Mouse (Mus musculus) CH12.LX (cell line): ENCODE results near the gene Gm49396. TPM values are rescaled to one million over a fixed set of nuclear protein-coding genes. Genes with fewer than 3 reads are reported as not detected.

Experiments
- DNase-seq: peaks from one replicate; pipeline ENCODE4 v3.0.0-alpha.2; 2013; ENCODE audit errors: extremely low read depth
- H3K27ac ChIP-seq: 2 replicates; pipeline ENCODE4 v1.5.1; 2012; ENCODE audit warnings: low read depth, mild to moderate bottlenecking, control low read depth, moderate library complexity; ENCODE audit not compliant: insufficient read depth
- H3K27me3 ChIP-seq: replicated peaks from 2 replicates; pipeline ENCODE3; 2012; ENCODE audit warnings: inconsistent platforms
- H3K36me3 ChIP-seq, 2 experiments: replicated peaks in 1 of 2; 2 replicates each; pipeline versions ENCODE3 to v1.6.1; 2012; ENCODE audit warnings: inconsistent platforms in 1 of 2, low read length in 1 of 2, mild to moderate bottlenecking in 1 of 2, mixed read lengths in 1 of 2, moderate library complexity in 1 of 2; ENCODE audit not compliant: control insufficient read depth in 1 of 2, insufficient read depth in 1 of 2
- H3K4me1 ChIP-seq, 2 experiments: 2 replicates each; pipeline ENCODE4 v1.6.1; 2012; ENCODE audit warnings: inconsistent platforms in 1 of 2, moderate library complexity in 1 of 2; ENCODE audit not compliant: insufficient read depth in 2 of 2, control insufficient read depth in 1 of 2
- H3K4me2 ChIP-seq: 2 replicates; pipeline ENCODE4 v1.6.1; 2012; ENCODE audit warnings: low read depth, mild to moderate bottlenecking, control low read depth; ENCODE audit not compliant: poor library complexity, insufficient read depth, severe bottlenecking
- H3K4me3 ChIP-seq, 3 experiments: fragments of 150-350 bp in 1 of 3; sonication (generic) in 1 of 3; replicated peaks in 1 of 3; 2 replicates each; pipeline versions ENCODE3 to v1.5.1; 2011 to 2012; ENCODE audit warnings: low read depth in 2 of 3, low read length in 2 of 3, mild to moderate bottlenecking in 2 of 3, moderate library complexity in 2 of 3, control low read depth in 1 of 3, improper control_type of control experiment in 1 of 3, inconsistent platforms in 1 of 3, mixed read lengths in 1 of 3; ENCODE audit not compliant: poor library complexity in 1 of 3
- H3K79me2 ChIP-seq: replicated peaks from 2 replicates; pipeline ENCODE4 v1.6.1; 2012; ENCODE audit warnings: mild to moderate bottlenecking, moderate library complexity; ENCODE audit not compliant: control insufficient read depth, poor library complexity, insufficient read depth, severe bottlenecking; ENCODE audit errors: extremely low read depth
- H3K9ac ChIP-seq: 2 replicates; pipeline ENCODE4 v1.6.1; 2012; ENCODE audit warnings: low read depth, mild to moderate bottlenecking, control low read depth, moderate library complexity; ENCODE audit not compliant: insufficient read depth
- H3K9me3 ChIP-seq: replicated peaks from 2 replicates; pipeline ENCODE3; 2012; ENCODE audit warnings: low read length, inconsistent platforms, mixed read lengths
- BHLHE40 ChIP-seq: IDR thresholded peaks from 2 replicates; pipeline ENCODE4 v1.6.1; 2011; ENCODE audit warnings: mild to moderate bottlenecking, low read depth, low read length, improper control_type of control experiment
- CHD2 ChIP-seq: IDR thresholded peaks from 2 replicates; pipeline ENCODE4 v1.6.1; 2011; ENCODE audit warnings: low read length, improper control_type of control experiment
- CTCF ChIP-seq, 2 experiments: IDR thresholded peaks in 1 of 2; conservative IDR thresholded peaks in 1 of 2; 2 replicates each; pipeline ENCODE4 v1.5.1; 2011 to 2012; ENCODE audit warnings: low read depth in 2 of 2, low read length in 2 of 2, improper control_type of control experiment in 1 of 2, inconsistent platforms in 1 of 2, mild to moderate bottlenecking in 1 of 2, moderate library complexity in 1 of 2
- E2F4 ChIP-seq: IDR thresholded peaks from 2 replicates; pipeline ENCODE4 v1.6.1; 2011; ENCODE audit warnings: low read depth, low read length, improper control_type of control experiment; ENCODE audit not compliant: insufficient replicate concordance
- ELF1 ChIP-seq: IDR thresholded peaks from 2 replicates; pipeline ENCODE4 v1.6.1; 2014; ENCODE audit warnings: low read depth, mild to moderate bottlenecking, inconsistent platforms, low read length, improper control_type of control experiment
- EP300 ChIP-seq: IDR thresholded peaks from 2 replicates; pipeline ENCODE4 v1.6.1; 2011; ENCODE audit warnings: low read length, improper control_type of control experiment
- GABPA ChIP-seq: IDR thresholded peaks from 2 replicates; pipeline ENCODE4 v1.6.1; 2012; ENCODE audit warnings: low read depth, low read length, improper control_type of control experiment, inconsistent platforms; ENCODE audit not compliant: insufficient replicate concordance
- HCFC1 ChIP-seq: IDR thresholded peaks from 2 replicates; pipeline ENCODE4 v1.6.1; 2012; ENCODE audit warnings: low read depth, mild to moderate bottlenecking, inconsistent platforms, low read length, improper control_type of control experiment
- JUN ChIP-seq: IDR thresholded peaks from 2 replicates; pipeline ENCODE4 v1.6.1; 2011; ENCODE audit warnings: low read depth, mild to moderate bottlenecking, low read length, improper control_type of control experiment, moderate library complexity; ENCODE audit not compliant: insufficient read depth
- JUND ChIP-seq: conservative IDR thresholded peaks from 2 replicates; pipeline ENCODE4 v1.6.1; 2011; ENCODE audit warnings: low read depth, low read length, improper control_type of control experiment
- MAX ChIP-seq: IDR thresholded peaks from 2 replicates; pipeline ENCODE4 v1.6.1; 2011; ENCODE audit warnings: low read length, improper control_type of control experiment
- MAZ ChIP-seq: IDR thresholded peaks from 2 replicates; pipeline ENCODE4 v1.6.1; 2012; ENCODE audit warnings: low read depth, mild to moderate bottlenecking, inconsistent platforms, low read length, improper control_type of control experiment, moderate library complexity
- MYC ChIP-seq: IDR thresholded peaks from 2 replicates; pipeline ENCODE4 v1.6.1; 2011; ENCODE audit warnings: low read depth, mild to moderate bottlenecking, improper control_type of control experiment, low read length
- RAD21 ChIP-seq: IDR thresholded peaks from 2 replicates; pipeline ENCODE4 v1.6.1; 2011; ENCODE audit warnings: low read depth, mild to moderate bottlenecking, low read length, improper control_type of control experiment, moderate library complexity
- SMC3 ChIP-seq: IDR thresholded peaks from 2 replicates; pipeline ENCODE4 v1.6.1; 2011; ENCODE audit warnings: low read depth, low read length, improper control_type of control experiment
- TBP ChIP-seq: conservative IDR thresholded peaks from 2 replicates; pipeline ENCODE4 v1.6.1; 2011; ENCODE audit warnings: low read depth, low read length, improper control_type of control experiment
- UBTF ChIP-seq: IDR thresholded peaks from 2 replicates; pipeline ENCODE4 v1.6.1; 2012; ENCODE audit warnings: low read depth, mild to moderate bottlenecking, inconsistent platforms, low read length, improper control_type of control experiment, moderate library complexity
- USF1 ChIP-seq: IDR thresholded peaks from 2 replicates; pipeline ENCODE4 v1.6.1; 2014; ENCODE audit warnings: low read depth, mild to moderate bottlenecking, inconsistent platforms, low read length, improper control_type of control experiment
- USF2 ChIP-seq: conservative IDR thresholded peaks from 2 replicates; pipeline ENCODE4 v1.6.1; 2011; ENCODE audit warnings: low read depth, low read length, improper control_type of control experiment
- ZC3H11A ChIP-seq: IDR thresholded peaks from 2 replicates; pipeline ENCODE4 v1.6.1; 2012; ENCODE audit warnings: low read depth, mild to moderate bottlenecking, inconsistent platforms, low read length, improper control_type of control experiment
- ZKSCAN1 ChIP-seq: IDR thresholded peaks from 2 replicates; pipeline ENCODE4 v1.6.1; 2012; ENCODE audit warnings: low read depth, inconsistent platforms, low read length, improper control_type of control experiment, borderline replicate concordance
- dilution Hi-C: fragments of 300-500 bp; cut with MboI; formaldehyde crosslinking; loops from 2 replicates; pipeline ENCODE4 v1.14.3; 2020; ENCODE audit warnings: low sequenced_read_pairs; ENCODE audit not compliant: extremely low pct_unique_long_range_greater_than_20kb, extremely low pct_ligation_motif_present
- in situ Hi-C: fragments of 300-500 bp; cut with MboI; formaldehyde crosslinking; loops from 3 replicates; pipeline ENCODE4 v1.14.3; 2019; ENCODE audit warnings: low sequenced_read_pairs, low pct_ligation_motif_present, low pct_unique_long_range_greater_than_20kb, mixed read lengths
- polyA plus RNA-seq: library from polyadenylated mRNA; unstranded; fragments of >175 nt; gene quantifications from 2 replicates; pipeline ENCODE4 v1.2.1, GENCODE M21; 2012; ENCODE audit warnings: low read depth; ENCODE audit not compliant: insufficient read length
- total RNA-seq, 2 experiments: library from RNA; depleted of rRNA; stranded (reverse); fragments of 300-350 nt in 1 of 2; fragments of >200 nt in 1 of 2; gene quantifications; 2 replicates each; pipeline ENCODE4 v1.2.3; 2012 to 2014

Gm49396 gene
- total and polyA plus RNA-seq, 3 experiments: 1.9 to 3.3 (median 2.7) TPM

- Histone ChIP-seq H3K4me2 (no peak overlapping the region), H3K27ac (no peak overlapping the region), H3K4me3 (no peak overlapping the region), H3K4me1 (peaks cover 10 to 18% of the 10 kb centered on the region in 2 experiments), H3K79me2 (no peaks in the 10 kb centered on the region), H3K9ac (no peak overlapping the region), H3K9me3 (no peaks in the 10 kb centered on the region), H3K27me3 (peaks cover 5% of the 10 kb centered on the region), H3K36me3 (peaks cover 0 to 27% of the 10 kb centered on the region in 2 experiments)
- dilution Hi-C loops (no loop called here), in situ Hi-C loops (no loop called here)
- no peak for DNase-seq
- TF ChIP-seq MAZ (no peak), CHD2 (no peak), E2F4 (no peak), CTCF (conservative IDR thresholded peaks at IDR 0.05 in 1 of 2, IDR thresholded peaks at IDR 0.05 in 1 of 2; ENCODE audit: low read depth in 2 of 2, low read length in 2 of 2) (no peak), JUND (no peak), ELF1 (no peak), SMC3 (no peak), ZKSCAN1 (no peak), MAX (no peak), RAD21 (no peak), JUN (no peak), HCFC1 (no peak)
These were observed 42.7 kb upstream of the Gm49396 start for GRCm38 (mm10) chr7:30520396-30520795.

- in situ Hi-C loops (no loop called here), dilution Hi-C loops (no loop called here)
- no peak overlapping the region for H3K4me2 ChIP-seq
These were observed 42.3 kb upstream of the Gm49396 start for GRCm38 (mm10) chr7:30520856-30521255.

More at GRCm38 (mm10) chr7:30520856-30521255, 42.3 kb upstream of the Gm49396 start:
- H3K36me3 ChIP-seq: peaks cover 2 to 32% of the 10 kb centered on the region in 2 experiments
- no peak for TF ChIP-seq HCFC1
- TF ChIP-seq MYC: no peak
- TF ChIP-seq UBTF: no peak
- no peak for TF ChIP-seq E2F4
- no peak for TF ChIP-seq USF1
- TF ChIP-seq BHLHE40: no peak
- no peak for TF ChIP-seq EP300
- no peak for TF ChIP-seq USF2
- no peak for TF ChIP-seq ELF1
- no peak for TF ChIP-seq TBP
- no peak for TF ChIP-seq JUND
- TF ChIP-seq GABPA: no peak
- TF ChIP-seq MAX: no peak
- TF ChIP-seq ZC3H11A: no peak
- no peaks in the 10 kb centered on the region for H3K9me3 ChIP-seq
- H3K27ac ChIP-seq: no peak overlapping the region
- peaks cover 10 to 18% of the 10 kb centered on the region in 2 experiments for H3K4me1 ChIP-seq
- H3K27me3 ChIP-seq: peaks cover 1% of the 10 kb centered on the region
- H3K4me3 ChIP-seq: no peak overlapping the region
- H3K79me2 ChIP-seq: no peaks in the 10 kb centered on the region
- no peak for DNase-seq
- no peak overlapping the region for H3K9ac ChIP-seq
